Mouse (Mus musculus): Measurements from ENCODE around the gene Skida1. TPM values are rescaled to one million over a fixed set of nuclear protein-coding genes. Genes with fewer than 3 reads are reported as not detected.

The Skida1 gene
- polyA plus RNA-seq, 1 experiment from 2014 or later = 2.4 TPM

DNA sequence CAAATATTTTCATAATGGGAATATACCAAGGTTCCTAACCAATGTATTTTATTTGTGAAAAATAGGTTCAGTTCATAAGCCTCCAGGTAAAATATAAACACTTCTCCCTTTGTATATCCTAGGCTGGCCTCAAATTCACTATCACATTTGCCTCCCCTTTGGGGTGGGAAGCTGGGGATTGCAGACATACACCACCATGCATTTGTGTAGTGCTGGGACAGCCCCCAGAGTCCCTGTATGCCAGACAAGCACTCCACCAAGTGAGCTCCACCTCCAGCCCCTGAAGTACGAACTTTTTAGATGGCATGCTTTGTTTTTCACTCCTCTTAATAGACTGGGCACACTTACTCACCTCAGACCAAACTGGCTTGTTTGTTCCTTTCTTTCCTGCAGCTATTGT, 26.0 kb downstream of the Skida1 start:
- Histone ChIP-seq H3K9me3 (ENCODE audit: control insufficient read depth, low read length) (no peaks in the 10 kb centered on the region), H3K4me1 (replicated peaks; ENCODE audit: control insufficient read depth, insufficient read depth, low read length) (peaks cover 4% of the 10 kb centered on the region; the same call in 1 of the 2 replicates), H3K4me2 (no peak overlapping the region), H3K27ac (ENCODE audit: low read depth, low read length) (no peak overlapping the region), H3K36me3 (ENCODE audit: control insufficient read depth, insufficient read depth, low read length) (no peaks in the 10 kb centered on the region), H3K4me3 (ENCODE audit: low read depth, low read length) (no peak overlapping the region), H3K9ac (ENCODE audit: low read depth, low read length) (no peak overlapping the region), H3K27me3 (replicated peaks; ENCODE audit: control insufficient read depth, insufficient read depth, low read length) (no peaks in the 10 kb centered on the region)
- no peak for DNase-seq (ENCODE audit: low spot score)
- WGBS = 66% methylated on average over 1 of the region's 1 CpGs
- no peak for ATAC-seq (replicated peaks; ENCODE audit: low FRiP score)

DNA sequence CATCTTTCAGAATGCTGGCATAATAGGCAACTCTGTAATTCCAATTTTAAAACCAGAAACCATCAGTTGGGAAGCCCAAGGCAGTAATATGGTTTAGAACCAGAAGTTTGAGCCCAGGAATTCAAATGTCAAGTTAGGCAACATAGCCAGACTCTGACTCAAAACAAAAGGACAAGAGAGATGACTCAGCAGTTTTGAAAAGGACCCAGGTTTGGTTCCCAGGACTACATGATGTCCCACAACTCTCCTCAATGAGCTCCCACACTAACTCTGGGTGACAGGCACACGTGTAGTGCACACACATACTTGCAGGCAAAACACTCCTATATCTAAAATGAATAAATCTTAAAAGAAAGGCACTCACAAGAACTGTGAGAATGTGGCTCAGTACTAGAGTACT, 29.7 kb downstream of the Skida1 start:
- 66% methylated on average over 1 of the region's 1 CpGs for WGBS
- H3K36me3 ChIP-seq (ENCODE audit: control insufficient read depth, insufficient read depth, low read length) = no peaks in the 10 kb centered on the region
- H3K27me3 ChIP-seq (replicated peaks; ENCODE audit: control insufficient read depth, insufficient read depth, low read length) = no peaks in the 10 kb centered on the region
- H3K9ac ChIP-seq (ENCODE audit: low read depth, low read length) = no peak overlapping the region
- no peak overlapping the region for H3K27ac ChIP-seq (ENCODE audit: low read depth, low read length)
- no peaks in the 10 kb centered on the region for H3K9me3 ChIP-seq (ENCODE audit: control insufficient read depth, low read length)
- no peak for ATAC-seq (replicated peaks; ENCODE audit: low FRiP score)
- no peak overlapping the region for H3K4me3 ChIP-seq (ENCODE audit: low read depth, low read length)
- no peak for DNase-seq (ENCODE audit: low spot score)
- no peaks in the 10 kb centered on the region for H3K4me1 ChIP-seq (replicated peaks; ENCODE audit: control insufficient read depth, insufficient read depth, low read length)
- H3K4me2 ChIP-seq = no peak overlapping the region

DNA sequence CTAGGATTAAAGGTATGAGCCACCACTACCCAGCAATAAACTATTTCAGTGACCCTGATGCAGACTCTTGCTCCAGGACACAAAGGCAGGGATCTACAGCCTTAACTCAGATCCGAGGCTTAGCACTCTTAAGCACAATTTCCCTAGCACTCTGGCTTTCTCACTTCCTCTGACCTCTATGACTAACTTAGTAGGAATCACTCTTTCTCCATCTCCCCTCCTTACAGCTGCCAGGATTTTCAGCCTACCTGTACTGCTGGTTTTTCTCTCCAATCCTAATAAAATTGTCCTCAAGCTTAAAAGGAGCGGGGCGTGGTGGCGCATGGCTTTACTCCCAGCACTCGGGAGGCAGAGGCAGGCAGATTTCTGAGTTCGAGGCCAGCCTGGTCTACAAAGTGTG, 31.5 kb downstream of the Skida1 start:
- no peak overlapping the region for H3K4me2 ChIP-seq
- H3K36me3 ChIP-seq (ENCODE audit: control insufficient read depth, insufficient read depth, low read length) = no peaks in the 10 kb centered on the region
- no peaks in the 10 kb centered on the region for H3K27me3 ChIP-seq (replicated peaks; ENCODE audit: control insufficient read depth, insufficient read depth, low read length)
- H3K9me3 ChIP-seq (ENCODE audit: control insufficient read depth, low read length) = no peaks in the 10 kb centered on the region
- 90% methylated on average over 6 of the region's 6 CpGs for WGBS
- DNase-seq (ENCODE audit: low spot score) (no peak), ATAC-seq (replicated peaks; ENCODE audit: low FRiP score) (no peak)
- H3K4me3 ChIP-seq (ENCODE audit: low read depth, low read length) = no peak overlapping the region
- no peak overlapping the region for H3K27ac ChIP-seq (ENCODE audit: low read depth, low read length)
- no peak overlapping the region for H3K9ac ChIP-seq (ENCODE audit: low read depth, low read length)
- H3K4me1 ChIP-seq (replicated peaks; ENCODE audit: control insufficient read depth, insufficient read depth, low read length) = no peaks in the 10 kb centered on the region

DNA sequence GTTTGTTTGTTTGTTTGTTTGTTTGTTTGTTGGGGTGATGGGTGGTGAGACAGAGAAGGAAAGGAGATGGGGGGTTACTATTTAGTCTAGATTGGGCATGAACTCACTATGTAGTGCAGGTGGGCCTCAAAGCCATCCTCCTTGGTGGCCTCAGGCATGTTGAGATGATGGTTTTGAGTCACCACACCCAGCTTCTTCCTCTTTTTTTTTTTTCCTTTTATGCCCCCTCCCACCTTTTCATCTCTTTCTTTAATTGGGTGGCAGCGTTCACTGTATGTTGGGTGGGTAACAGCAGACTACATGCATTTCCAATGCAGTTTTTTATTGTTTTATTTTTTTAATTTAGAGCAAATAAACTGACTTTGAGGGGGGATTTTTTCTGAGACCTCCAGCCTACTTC, 32.2 kb downstream of the Skida1 start:
- no peak for ATAC-seq (replicated peaks; ENCODE audit: low FRiP score)

DNA sequence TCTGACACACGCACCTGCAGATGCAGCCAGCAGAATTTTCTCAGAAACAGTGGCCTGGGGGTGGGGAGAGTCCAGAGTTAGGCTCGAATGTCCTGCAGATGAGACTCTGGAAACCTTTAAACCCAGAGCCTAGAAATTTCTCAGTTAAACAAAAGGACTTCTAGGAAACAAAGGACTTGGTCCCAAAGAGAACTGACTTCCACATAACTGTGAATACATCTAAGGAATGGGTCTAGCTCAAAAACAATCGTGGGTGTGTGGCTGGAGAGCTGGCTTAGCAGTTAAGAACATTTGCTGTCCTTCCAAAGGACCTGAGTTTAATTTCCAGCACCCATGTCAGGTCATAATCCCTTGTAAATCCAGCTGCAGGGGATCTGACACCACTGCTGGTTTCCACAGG, 33.3 kb downstream of the Skida1 start:
- no peak overlapping the region for H3K9ac ChIP-seq (ENCODE audit: low read depth, low read length)
- DNase-seq (ENCODE audit: low spot score) = no peak
- no peak overlapping the region for H3K4me3 ChIP-seq (ENCODE audit: low read depth, low read length)
- no peaks in the 10 kb centered on the region for H3K27me3 ChIP-seq (replicated peaks; ENCODE audit: control insufficient read depth, insufficient read depth, low read length)
- no peaks in the 10 kb centered on the region for H3K36me3 ChIP-seq (ENCODE audit: control insufficient read depth, insufficient read depth, low read length)
- ATAC-seq (replicated peaks; ENCODE audit: low FRiP score) = no peak
- no peaks in the 10 kb centered on the region for H3K4me1 ChIP-seq (replicated peaks; ENCODE audit: control insufficient read depth, insufficient read depth, low read length)
- H3K27ac ChIP-seq (ENCODE audit: low read depth, low read length) = no peak overlapping the region
- H3K4me2 ChIP-seq = no peak overlapping the region
- no peaks in the 10 kb centered on the region for H3K9me3 ChIP-seq (ENCODE audit: control insufficient read depth, low read length)
- 59% methylated on average over 3 of the region's 3 CpGs for WGBS

More for the DNA sequence above, 32.2 kb downstream of the Skida1 start:
- 81% methylated on average over 1 of the region's 1 CpGs for WGBS
- no peaks in the 10 kb centered on the region for H3K36me3 ChIP-seq (ENCODE audit: control insufficient read depth, insufficient read depth, low read length)
- H3K27me3 ChIP-seq (replicated peaks; ENCODE audit: control insufficient read depth, insufficient read depth, low read length) = no peaks in the 10 kb centered on the region
- no peak for DNase-seq (ENCODE audit: low spot score)
- H3K4me2 ChIP-seq = no peak overlapping the region
- H3K27ac ChIP-seq (ENCODE audit: low read depth, low read length) = no peak overlapping the region
- no peak overlapping the region for H3K4me3 ChIP-seq (ENCODE audit: low read depth, low read length)
- H3K4me1 ChIP-seq (replicated peaks; ENCODE audit: control insufficient read depth, insufficient read depth, low read length) = no peaks in the 10 kb centered on the region
- H3K9me3 ChIP-seq (ENCODE audit: control insufficient read depth, low read length) = no peaks in the 10 kb centered on the region
- no peak overlapping the region for H3K9ac ChIP-seq (ENCODE audit: low read depth, low read length)

DNA sequence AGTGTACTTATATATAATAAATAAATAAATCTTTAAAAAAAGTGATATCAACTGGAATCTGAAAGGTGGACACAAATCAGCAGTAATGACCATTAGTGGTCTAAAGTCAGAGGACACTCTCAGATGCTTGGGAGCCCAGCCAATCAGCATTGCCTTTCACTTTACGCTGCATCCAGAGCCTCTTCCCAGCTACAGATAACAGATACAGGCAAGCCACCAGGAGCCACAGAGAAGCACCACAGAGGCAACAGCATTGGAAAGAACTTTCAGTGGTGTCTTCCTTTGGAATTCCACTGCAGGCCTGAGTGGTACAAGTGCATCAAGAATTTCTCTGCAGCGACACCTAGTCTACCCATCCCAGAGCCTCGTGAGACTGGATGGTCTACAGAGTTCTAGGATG, 36.0 kb downstream of the Skida1 start:
- no peaks in the 10 kb centered on the region for H3K27me3 ChIP-seq (replicated peaks; ENCODE audit: control insufficient read depth, insufficient read depth, low read length)
- ATAC-seq (replicated peaks; ENCODE audit: low FRiP score) (no peak), DNase-seq (ENCODE audit: low spot score) (no peak)
- no peak overlapping the region for H3K4me2 ChIP-seq
- H3K36me3 ChIP-seq (ENCODE audit: control insufficient read depth, insufficient read depth, low read length) = no peaks in the 10 kb centered on the region
- H3K9ac ChIP-seq (ENCODE audit: low read depth, low read length) = no peak overlapping the region
- no peak overlapping the region for H3K4me3 ChIP-seq (ENCODE audit: low read depth, low read length)
- H3K9me3 ChIP-seq (ENCODE audit: control insufficient read depth, low read length) = no peaks in the 10 kb centered on the region
- H3K27ac ChIP-seq (ENCODE audit: low read depth, low read length) = no peak overlapping the region
- H3K4me1 ChIP-seq (replicated peaks; ENCODE audit: control insufficient read depth, insufficient read depth, low read length) = no peaks in the 10 kb centered on the region
- 87% methylated on average over 3 of the region's 3 CpGs for WGBS

DNA sequence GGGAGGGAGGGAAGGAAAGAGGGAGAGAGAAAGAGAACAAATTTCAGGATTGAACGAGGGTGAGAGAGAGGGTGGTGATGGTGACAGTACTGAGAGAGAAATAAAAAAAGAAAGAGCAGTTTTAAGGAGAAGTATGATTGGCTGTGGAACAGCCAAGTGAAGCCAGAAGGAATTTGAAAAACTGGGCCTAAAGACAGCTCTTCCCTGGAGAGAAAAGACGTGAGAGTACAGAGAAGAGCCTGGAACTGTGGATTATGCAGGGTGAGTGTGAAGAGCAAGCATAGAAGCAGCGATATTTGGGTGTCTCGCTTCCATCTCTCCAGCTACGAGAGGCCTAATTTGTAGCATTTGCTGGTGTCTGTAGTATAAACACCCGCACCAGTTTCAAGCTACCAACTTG, 37.6 kb downstream of the Skida1 start:
- Histone ChIP-seq H3K36me3 (ENCODE audit: control insufficient read depth, insufficient read depth, low read length) (no peaks in the 10 kb centered on the region), H3K27ac (ENCODE audit: low read depth, low read length) (no peak overlapping the region), H3K4me3 (ENCODE audit: low read depth, low read length) (no peak overlapping the region), H3K4me1 (replicated peaks; ENCODE audit: control insufficient read depth, insufficient read depth, low read length) (no peaks in the 10 kb centered on the region), H3K27me3 (replicated peaks; ENCODE audit: control insufficient read depth, insufficient read depth, low read length) (no peaks in the 10 kb centered on the region), H3K9ac (ENCODE audit: low read depth, low read length) (no peak overlapping the region), H3K4me2 (no peak overlapping the region), H3K9me3 (ENCODE audit: control insufficient read depth, low read length) (no peaks in the 10 kb centered on the region)
- DNase-seq (ENCODE audit: low spot score) = no peak
- no peak for ATAC-seq (replicated peaks; ENCODE audit: low FRiP score)
- 83% methylated on average over 6 of the region's 6 CpGs for WGBS

DNA sequence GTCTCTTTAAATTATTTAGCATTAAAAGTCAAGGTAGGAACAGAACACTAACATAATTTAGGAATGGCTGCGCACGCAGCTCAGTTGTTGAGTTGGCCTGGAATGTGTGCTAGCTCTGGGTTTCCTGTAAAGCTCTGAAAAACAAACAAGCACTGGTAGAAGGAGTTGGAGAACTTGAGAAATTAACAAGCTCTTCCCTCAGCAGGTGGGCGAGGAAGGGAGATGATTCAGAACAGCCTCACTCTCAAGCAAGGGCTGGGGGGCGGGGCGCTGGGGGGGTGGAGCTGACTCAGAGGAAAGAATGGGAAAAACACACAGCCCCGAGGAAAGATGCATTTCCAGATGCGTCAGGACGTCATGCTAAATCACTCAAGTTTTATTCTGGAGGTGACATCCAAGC, 43.7 kb downstream of the Skida1 start:
- no peaks in the 10 kb centered on the region for H3K4me1 ChIP-seq (replicated peaks; ENCODE audit: control insufficient read depth, insufficient read depth, low read length)
- H3K27me3 ChIP-seq (replicated peaks; ENCODE audit: control insufficient read depth, insufficient read depth, low read length) = no peaks in the 10 kb centered on the region
- no peak overlapping the region for H3K9ac ChIP-seq (ENCODE audit: low read depth, low read length)
- H3K27ac ChIP-seq (ENCODE audit: low read depth, low read length) = no peak overlapping the region
- ATAC-seq (replicated peaks; ENCODE audit: low FRiP score) (no peak), DNase-seq (ENCODE audit: low spot score) (no peak)
- no peak overlapping the region for H3K4me3 ChIP-seq (ENCODE audit: low read depth, low read length)
- no peak overlapping the region for H3K4me2 ChIP-seq
- 34% methylated on average over 8 of the region's 8 CpGs for WGBS
- no peaks in the 10 kb centered on the region for H3K36me3 ChIP-seq (ENCODE audit: control insufficient read depth, insufficient read depth, low read length)
- H3K9me3 ChIP-seq (ENCODE audit: control insufficient read depth, low read length) = no peaks in the 10 kb centered on the region

DNA sequence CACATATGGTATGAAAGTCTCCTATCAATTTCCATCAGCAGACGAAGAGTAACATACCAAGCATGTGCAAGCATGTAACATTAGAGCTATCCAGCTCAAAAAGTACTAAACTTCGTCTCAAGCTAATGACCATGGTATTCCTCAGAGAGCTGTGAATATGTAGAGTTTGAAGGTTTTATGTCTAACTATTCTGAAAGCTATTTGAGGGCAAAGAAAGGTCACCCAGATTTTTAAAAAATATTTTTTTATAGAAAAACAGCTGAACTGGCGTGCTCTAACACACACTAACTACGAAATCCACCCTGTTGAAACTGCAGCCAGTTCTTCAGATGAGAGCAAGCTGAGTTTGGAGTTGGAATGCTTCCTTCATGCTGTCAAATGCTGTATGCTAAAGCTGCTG, 44.6 kb downstream of the Skida1 start:
- no peak overlapping the region for H3K4me3 ChIP-seq (ENCODE audit: low read depth, low read length)
- no peaks in the 10 kb centered on the region for H3K36me3 ChIP-seq (ENCODE audit: control insufficient read depth, insufficient read depth, low read length)
- no peaks in the 10 kb centered on the region for H3K9me3 ChIP-seq (ENCODE audit: control insufficient read depth, low read length)
- 82% methylated on average over 4 of the region's 4 CpGs for WGBS
- H3K4me1 ChIP-seq (replicated peaks; ENCODE audit: control insufficient read depth, insufficient read depth, low read length) = no peaks in the 10 kb centered on the region
- no peak overlapping the region for H3K4me2 ChIP-seq
- no peak overlapping the region for H3K9ac ChIP-seq (ENCODE audit: low read depth, low read length)
- ATAC-seq (replicated peaks; ENCODE audit: low FRiP score) = no peak
- H3K27me3 ChIP-seq (replicated peaks; ENCODE audit: control insufficient read depth, insufficient read depth, low read length) = no peaks in the 10 kb centered on the region
- H3K27ac ChIP-seq (ENCODE audit: low read depth, low read length) = no peak overlapping the region
- no peak for DNase-seq (ENCODE audit: low spot score)
